In genomic region chr11:115275954-115276353, GRCm38 (mm10) we compare ENCODE assay signal across 8 mouse cellular contexts. TPM values are rescaled to one million over a fixed set of nuclear protein-coding genes. Genes with fewer than 3 reads are reported as not detected.
DNase-seq lines count a peak whose midpoint lies in the region; ATAC-seq and TF ChIP-seq lines count a peak whose summit lies in the region.

No protein-coding gene starts in this region.

- H3K4me2 ChIP-seq in kidney, embryonic 15.5 days, result peak overlapping the region; percentile 96
- peak overlapping the region; percentile 82 for H3K4me2 ChIP-seq in embryonic facial prominence, embryonic 12.5 days (replicated peaks)
- H3K4me2 ChIP-seq in intestine, embryonic 14.5 days (ENCODE audit: low read length), result peak overlapping the region; percentile 75
- peak overlapping the region; percentile 93 for H3K4me2 ChIP-seq in myocyte (ENCODE audit: low read depth)

- peak overlapping the region; percentile 76; the same call in 1 of the 2 replicates for H3K9ac ChIP-seq in kidney, embryonic 15.5 days
- H3K9ac ChIP-seq in embryonic facial prominence, embryonic 12.5 days, result peak overlapping the region; percentile 71
- H3K9ac ChIP-seq in intestine, embryonic 14.5 days (ENCODE audit: low read length), result peak overlapping the region; percentile 46

- H3K79me2 ChIP-seq in myocyte (ENCODE audit: control insufficient read depth, insufficient read depth), result no peaks in the 10 kb centered on the region

- WGBS in kidney, embryonic 15.5 days, result 63% methylated on average over 3 of the region's 3 CpGs
- WGBS in embryonic facial prominence, embryonic 12.5 days, result 55% methylated on average over 3 of the region's 3 CpGs
- WGBS in intestine, embryonic 14.5 days, result 71% methylated on average over 3 of the region's 3 CpGs

- no peak for TF ChIP-seq POLR2A in myocyte (IDR thresholded peaks at IDR 0.05; ENCODE audit: insufficient read length, low read depth)

- no peak overlapping the region for H3K27ac ChIP-seq in kidney, embryonic 15.5 days
- no peak overlapping the region for H3K27ac ChIP-seq in embryonic facial prominence, embryonic 12.5 days
- no peak overlapping the region for H3K27ac ChIP-seq in intestine, embryonic 14.5 days (ENCODE audit: low read depth)

- H3K4me1 ChIP-seq in kidney, embryonic 15.5 days, result peaks cover 19% of the 10 kb centered on the region
- peaks cover 19% of the 10 kb centered on the region for H3K4me1 ChIP-seq in embryonic facial prominence, embryonic 12.5 days
- H3K4me1 ChIP-seq in intestine, embryonic 14.5 days (replicated peaks; ENCODE audit: control insufficient read depth, insufficient read depth, low read length), result peaks cover 13% of the 10 kb centered on the region; the same call in 1 of the 2 replicates

- ATAC-seq in kidney, embryonic 15.5 days (replicated peaks; ENCODE audit: low FRiP score), result no peak
- ATAC-seq in embryonic facial prominence, embryonic 12.5 days (ENCODE audit: insufficient number of reproducible peaks, insufficient read depth, low FRiP score, low TSS enrichment), result no peak
- no peak for ATAC-seq in intestine, embryonic 14.5 days (replicated peaks; ENCODE audit: low FRiP score, low TSS enrichment, low read depth)

- H3K27me3 ChIP-seq in kidney, embryonic 15.5 days, result no peaks in the 10 kb centered on the region
- H3K27me3 ChIP-seq in embryonic facial prominence, embryonic 12.5 days, result no peaks in the 10 kb centered on the region
- H3K27me3 ChIP-seq in intestine, embryonic 14.5 days (replicated peaks; ENCODE audit: control insufficient read depth, insufficient read depth, low read length), result no peaks in the 10 kb centered on the region
- no peaks in the 10 kb centered on the region for H3K27me3 ChIP-seq in myocyte (ENCODE audit: control insufficient read depth, insufficient read depth, insufficient read length)

- no peak for DNase-seq in kidney, adult 8-10 months
- no peak for DNase-seq in intestine, embryonic 14.5 days (ENCODE audit: low spot score)
- no peak for DNase-seq in left cerebral cortex, adult 8-10 months (ENCODE audit: low spot score in 2 of 2)
- DNase-seq in thymus, adult 18-20 months, result no peak
- DNase-seq in thymus, postnatal 14 days, result no peak

- H3K9me3 ChIP-seq in kidney, embryonic 15.5 days (replicated peaks), result no peaks in the 10 kb centered on the region
- H3K9me3 ChIP-seq in embryonic facial prominence, embryonic 12.5 days, result no peaks in the 10 kb centered on the region
- no peaks in the 10 kb centered on the region for H3K9me3 ChIP-seq in intestine, embryonic 14.5 days (ENCODE audit: control insufficient read depth, low read length)

- H3K4me3 ChIP-seq in kidney, embryonic 15.5 days (replicated peaks), result peak overlapping the region; percentile 73
- peak overlapping the region; percentile 62 for H3K4me3 ChIP-seq in embryonic facial prominence, embryonic 12.5 days
- H3K4me3 ChIP-seq in intestine, embryonic 14.5 days (ENCODE audit: low read depth, low read length), result peak overlapping the region; percentile 70
- peak overlapping the region; percentile 62 for H3K4me3 ChIP-seq in myocyte

- peak overlapping the region; percentile 55 for H3ac ChIP-seq in myocyte (ENCODE audit: control insufficient read depth, insufficient read length)

- H3K36me3 ChIP-seq in kidney, embryonic 15.5 days, result no peaks in the 10 kb centered on the region
- no peaks in the 10 kb centered on the region for H3K36me3 ChIP-seq in embryonic facial prominence, embryonic 12.5 days
- H3K36me3 ChIP-seq in intestine, embryonic 14.5 days (ENCODE audit: control insufficient read depth, insufficient read depth, low read length), result no peaks in the 10 kb centered on the region
- H3K36me3 ChIP-seq in myocyte (ENCODE audit: control insufficient read depth, insufficient read depth), result no peaks in the 10 kb centered on the region

TF ChIP-seq in myocyte, 11 proteins besides CTCF, POLR2A, EP300 and RAD21:
- TF ChIP-seq CEBPB (IDR thresholded peaks at IDR 0.05; ENCODE audit: insufficient read depth, poor library complexity, severe bottlenecking), result no peak
- no peak for TF ChIP-seq USF1 (IDR thresholded peaks at IDR 0.05; ENCODE audit: low read depth)
- no peak for TF ChIP-seq TCF3 (IDR thresholded peaks at IDR 0.05; ENCODE audit: insufficient read length, low read depth)
- TF ChIP-seq TCF12 (IDR thresholded peaks at IDR 0.05; ENCODE audit: insufficient read depth, poor library complexity, severe bottlenecking), result no peak
- no peak for TF ChIP-seq SRF (IDR thresholded peaks at IDR 0.05; ENCODE audit: control insufficient read depth, insufficient read length, low read depth)
- no peak for TF ChIP-seq MAX (IDR thresholded peaks at IDR 0.05; ENCODE audit: low read depth)
- TF ChIP-seq MYOG (IDR thresholded peaks at IDR 0.05; ENCODE audit: control insufficient read depth in 1 of 3, insufficient read depth in 1 of 3, insufficient read length in 2 of 3, low read depth in 2 of 3), result no peak
- no peak for TF ChIP-seq REST (IDR thresholded peaks at IDR 0.05; ENCODE audit: insufficient read depth, insufficient read length)
- no peak for TF ChIP-seq E2F4 (IDR thresholded peaks at IDR 0.05; ENCODE audit: insufficient read depth)
- no peak for TF ChIP-seq MYOD1 (IDR thresholded peaks at IDR 0.05; ENCODE audit: control insufficient read depth in 1 of 3, insufficient read length in 2 of 3, low read depth in 2 of 3)
- TF ChIP-seq POLR2AphosphoS2 (IDR thresholded peaks at IDR 0.05; ENCODE audit: insufficient read length, low read depth), result no peak

RNA-seq across cellular contexts. Expression of gene Fdxr, which starts 0.9 kb away (rescaled TPM):
- polyA plus RNA-seq in kidney, embryonic 15.5 days (2015; fragmentation: Nextera tagmentation; extraction: Ambion mirVana), result 15.4 and 20.8 TPM in 2 replicates
- 14.6 and 17.3 TPM in 2 replicates for polyA plus RNA-seq in embryonic facial prominence, embryonic 12.5 days (2016; fragmentation: Nextera tagmentation; extraction: Ambion mirVana)
- polyA plus RNA-seq in intestine, embryonic 14.5 days (2014; fragmentation: Nextera tagmentation; extraction: Ambion mirVana), result 11.3 and 14.2 TPM in 2 replicates
- polyA plus RNA-seq in myocyte (2012; fragmentation: generic; extraction: Trizol), result 13.9 TPM
- 10 to 100 TPM; 15.1 to 20.1 (median 17.5) TPM for total RNA-seq in left cerebral cortex, adult 8-10 months (2022)

RNA-seq across cellular contexts. Expression of gene Grin2c, which starts 8.9 kb away (rescaled TPM):
- not detected in 2 replicates for polyA plus RNA-seq in kidney, embryonic 15.5 days (2015; fragmentation: Nextera tagmentation; extraction: Ambion mirVana)
- polyA plus RNA-seq in embryonic facial prominence, embryonic 12.5 days (2016; fragmentation: Nextera tagmentation; extraction: Ambion mirVana), result 0.06 TPM in 1 of 2 replicates, not detected in the other
- not detected in 2 replicates for polyA plus RNA-seq in intestine, embryonic 14.5 days (2014; fragmentation: Nextera tagmentation; extraction: Ambion mirVana)
- not detected for polyA plus RNA-seq in myocyte (2012; fragmentation: generic; extraction: Trizol)
- total RNA-seq in left cerebral cortex, adult 8-10 months (2022), result 10 to 100 TPM; 32.4 to 37.5 (median 36.3) TPM

RNA-seq across cellular contexts. Expression of gene Fads6, which starts 21.5 kb away (rescaled TPM):
- 0.49 and 0.55 TPM in 2 replicates for polyA plus RNA-seq in kidney, embryonic 15.5 days (2015; fragmentation: Nextera tagmentation; extraction: Ambion mirVana)
- 0.20 and 0.28 TPM in 2 replicates for polyA plus RNA-seq in embryonic facial prominence, embryonic 12.5 days (2016; fragmentation: Nextera tagmentation; extraction: Ambion mirVana)
- 1.4 and 1.6 TPM in 2 replicates for polyA plus RNA-seq in intestine, embryonic 14.5 days (2014; fragmentation: Nextera tagmentation; extraction: Ambion mirVana)
- polyA plus RNA-seq in myocyte (2012; fragmentation: generic; extraction: Trizol), result 0.62 TPM
- total RNA-seq in left cerebral cortex, adult 8-10 months (2022), result 10 to 100 TPM; 18.4 to 21.9 (median 20.2) TPM

RNA-seq across cellular contexts. Expression of gene Otop2, which starts 31.0 kb away (rescaled TPM):
- polyA plus RNA-seq in kidney, embryonic 15.5 days (2015; fragmentation: Nextera tagmentation; extraction: Ambion mirVana), result 0.06 and 0.09 TPM in 2 replicates
- 0.19 TPM in 1 of 2 replicates, not detected in the other for polyA plus RNA-seq in embryonic facial prominence, embryonic 12.5 days (2016; fragmentation: Nextera tagmentation; extraction: Ambion mirVana)
- not detected in 2 replicates for polyA plus RNA-seq in intestine, embryonic 14.5 days (2014; fragmentation: Nextera tagmentation; extraction: Ambion mirVana)
- polyA plus RNA-seq in myocyte (2012; fragmentation: generic; extraction: Trizol), result 0.01 TPM
- total RNA-seq in left cerebral cortex, adult 8-10 months (2022), result 1 to 10 TPM in 3 of 4 experiments, under 1 TPM in 1; 0.91 to 3.2 (median 1.5) TPM

RNA-seq across cellular contexts. Expression of gene Ush1g, which starts 45.9 kb away (rescaled TPM):
- not detected in 2 replicates for polyA plus RNA-seq in kidney, embryonic 15.5 days (2015; fragmentation: Nextera tagmentation; extraction: Ambion mirVana)
- 0.10 and 0.32 TPM in 2 replicates for polyA plus RNA-seq in embryonic facial prominence, embryonic 12.5 days (2016; fragmentation: Nextera tagmentation; extraction: Ambion mirVana)
- polyA plus RNA-seq in intestine, embryonic 14.5 days (2014; fragmentation: Nextera tagmentation; extraction: Ambion mirVana), result 0.14 TPM in 1 of 2 replicates, not detected in the other
- 0.16 TPM for polyA plus RNA-seq in myocyte (2012; fragmentation: generic; extraction: Trizol)
- under 1 TPM; 0.46 to 0.78 (median 0.59) TPM for total RNA-seq in left cerebral cortex, adult 8-10 months (2022)
